In the genomic region with DNA sequence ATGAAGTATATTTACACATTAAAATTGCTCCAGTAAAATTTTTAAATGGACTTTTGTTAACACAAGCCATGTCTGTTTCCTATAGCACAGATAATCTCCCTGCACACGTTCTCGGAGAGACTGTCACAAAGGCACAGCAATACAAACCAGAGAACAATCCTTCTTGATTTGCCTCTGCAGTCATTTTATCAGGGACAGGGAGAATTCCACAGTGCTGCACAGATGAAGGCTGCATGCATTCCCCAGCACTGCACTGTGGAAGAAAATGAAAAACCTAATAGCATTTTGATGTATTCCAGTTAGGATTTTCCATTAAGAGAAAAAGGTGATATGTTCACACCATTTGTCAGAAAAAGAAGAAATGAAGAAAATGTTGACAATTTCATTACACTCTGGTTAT, we compare ENCODE assay signal across 20 mouse cellular contexts.
A peak's percentile ranks its signal among the peaks of the same experiment; 100 is the strongest.
DNase-seq lines count a peak whose midpoint lies in the region; ATAC-seq and TF ChIP-seq lines count a peak whose summit lies in the region.
"Had no signal": no experiment of that assay in that cellular context is flagged by ENCODE, and none has a peak within 500 bp of the region (broad histone marks: within the 10 kb centered on the region; RNA-seq: fewer than 3 reads in every experiment).

No protein-coding gene starts in this region.

- no peaks in the 10 kb centered on the region for H3K36me3 ChIP-seq in hindbrain, embryonic 14.5 days (replicated peaks; ENCODE audit: control insufficient read depth, insufficient read depth)
- no peaks in the 10 kb centered on the region for H3K36me3 ChIP-seq in hindbrain, embryonic 10.5 days
- no peaks in the 10 kb centered on the region for H3K36me3 ChIP-seq in hindbrain, embryonic 15.5 days
- no peaks in the 10 kb centered on the region for H3K36me3 ChIP-seq in midbrain, embryonic 12.5 days
- no peaks in the 10 kb centered on the region for H3K36me3 ChIP-seq in midbrain, postnatal 0 days (ENCODE audit: insufficient read depth, low read length)
- H3K36me3 ChIP-seq in liver, postnatal 0 days (replicated peaks; ENCODE audit: insufficient read depth, low read length): no peaks in the 10 kb centered on the region
- H3K36me3 ChIP-seq: heart, embryonic 13.5 days; intestine, embryonic 15.5 days; limb, embryonic 12.5 days had no signal

- H3K9ac ChIP-seq in hindbrain, embryonic 14.5 days: no peak overlapping the region
- no peak overlapping the region for H3K9ac ChIP-seq in hindbrain, embryonic 15.5 days
- H3K9ac ChIP-seq in midbrain, embryonic 12.5 days (replicated peaks): no peak overlapping the region
- no peak overlapping the region for H3K9ac ChIP-seq in midbrain, postnatal 0 days (replicated peaks; ENCODE audit: low read length, poor library complexity, severe bottlenecking)
- H3K9ac ChIP-seq in liver, postnatal 0 days (replicated peaks): no peak overlapping the region
- H3K9ac ChIP-seq: forebrain, postnatal 0 days; heart, embryonic 13.5 days; intestine, embryonic 15.5 days; limb, embryonic 12.5 days had no signal

- no peak for DNase-seq in hindbrain, embryonic 14.5 days (ENCODE audit: low spot score)
- no peak for DNase-seq in hindbrain, embryonic 10.5 days (ENCODE audit: low spot score)
- DNase-seq in midbrain, postnatal 0 days (ENCODE audit: low spot score): peak; percentile 1
- DNase-seq in liver, postnatal 0 days: no peak
- DNase-seq: adrenal gland, postnatal 36 days; B cell, adult 2 months; cerebellum, adult 9-10 months; cerebellum, postnatal 36 days; forebrain, postnatal 0 days; heart, postnatal 10 days; kidney, adult 2 months; kidney, postnatal 36 days; lung, postnatal 36 days had no signal

- TF ChIP-seq CTCF in midbrain, postnatal 0 days (IDR thresholded peaks at IDR 0.05): no peak
- no peak for TF ChIP-seq CTCF in liver, postnatal 0 days (IDR thresholded peaks at IDR 0.05; ENCODE audit: low read depth)

- no peaks in the 10 kb centered on the region for H3K9me3 ChIP-seq in hindbrain, embryonic 14.5 days (ENCODE audit: control insufficient read depth, low read length)
- no peaks in the 10 kb centered on the region for H3K9me3 ChIP-seq in hindbrain, embryonic 10.5 days
- no peaks in the 10 kb centered on the region for H3K9me3 ChIP-seq in hindbrain, embryonic 15.5 days
- no peaks in the 10 kb centered on the region for H3K9me3 ChIP-seq in midbrain, embryonic 12.5 days
- H3K9me3 ChIP-seq in midbrain, postnatal 0 days (ENCODE audit: low read length): no peaks in the 10 kb centered on the region
- H3K9me3 ChIP-seq in liver, postnatal 0 days (ENCODE audit: low read length): no peaks in the 10 kb centered on the region
- H3K9me3 ChIP-seq: heart, embryonic 13.5 days; intestine, embryonic 15.5 days; limb, embryonic 12.5 days had no signal

- peak; percentile 40; the same call in 1 of the 2 replicates for ATAC-seq in hindbrain, embryonic 14.5 days (ENCODE audit: low FRiP score)
- no peak for ATAC-seq in hindbrain, embryonic 15.5 days (ENCODE audit: low FRiP score, low read depth)
- ATAC-seq in midbrain, embryonic 12.5 days (ENCODE audit: low FRiP score, low read depth): peak; percentile 58; the same call in 1 of the 2 replicates
- ATAC-seq in midbrain, postnatal 0 days (ENCODE audit: low FRiP score): no peak
- ATAC-seq in liver, postnatal 0 days: no peak
- ATAC-seq: forebrain, postnatal 0 days; intestine, embryonic 15.5 days had no signal

- no peak for TF ChIP-seq EP300 in liver, postnatal 0 days (IDR thresholded peaks at IDR 0.05; ENCODE audit: low read depth)

- H3K27me3 ChIP-seq in hindbrain, embryonic 14.5 days (ENCODE audit: control insufficient read depth, insufficient read depth, low read length): no peaks in the 10 kb centered on the region
- H3K27me3 ChIP-seq in hindbrain, embryonic 10.5 days (ENCODE audit: insufficient read depth, poor library complexity, severe bottlenecking): no peaks in the 10 kb centered on the region
- H3K27me3 ChIP-seq in hindbrain, embryonic 15.5 days: no peaks in the 10 kb centered on the region
- H3K27me3 ChIP-seq in midbrain, embryonic 12.5 days: no peaks in the 10 kb centered on the region
- H3K27me3 ChIP-seq in midbrain, postnatal 0 days (ENCODE audit: insufficient read depth, low read length): no peaks in the 10 kb centered on the region
- H3K27me3 ChIP-seq in liver, postnatal 0 days (ENCODE audit: insufficient read depth, low read length): no peaks in the 10 kb centered on the region
- H3K27me3 ChIP-seq: heart, embryonic 13.5 days; intestine, embryonic 15.5 days; limb, embryonic 12.5 days had no signal

- no peaks in the 10 kb centered on the region for H3K4me1 ChIP-seq in hindbrain, embryonic 14.5 days (replicated peaks; ENCODE audit: control insufficient read depth, insufficient read depth, low read length)
- no peaks in the 10 kb centered on the region for H3K4me1 ChIP-seq in hindbrain, embryonic 10.5 days (replicated peaks)
- H3K4me1 ChIP-seq in hindbrain, embryonic 15.5 days (replicated peaks): no peaks in the 10 kb centered on the region
- no peaks in the 10 kb centered on the region for H3K4me1 ChIP-seq in midbrain, embryonic 12.5 days
- H3K4me1 ChIP-seq in midbrain, postnatal 0 days (ENCODE audit: insufficient read depth, low read length): no peaks in the 10 kb centered on the region
- no peaks in the 10 kb centered on the region for H3K4me1 ChIP-seq in liver, postnatal 0 days (ENCODE audit: insufficient read depth)
- H3K4me1 ChIP-seq: heart, embryonic 13.5 days; intestine, embryonic 15.5 days; limb, embryonic 12.5 days had no signal

- WGBS in hindbrain, embryonic 14.5 days: 46% methylated on average over 2 of the region's 2 CpGs
- 80% methylated on average over 2 of the region's 2 CpGs for WGBS in hindbrain, embryonic 10.5 days
- 61% methylated on average over 2 of the region's 2 CpGs for WGBS in hindbrain, embryonic 15.5 days
- 43% methylated on average over 2 of the region's 2 CpGs for WGBS in midbrain, embryonic 12.5 days
- WGBS in midbrain, postnatal 0 days: 19% methylated on average over 2 of the region's 2 CpGs
- 63% methylated on average over 2 of the region's 2 CpGs for WGBS in liver, postnatal 0 days (ENCODE audit: insufficient replicate concordance)

- no peak overlapping the region for H3K4me3 ChIP-seq in hindbrain, embryonic 14.5 days (replicated peaks; ENCODE audit: low read length)
- no peak overlapping the region for H3K4me3 ChIP-seq in hindbrain, embryonic 10.5 days
- H3K4me3 ChIP-seq in hindbrain, embryonic 15.5 days: no peak overlapping the region
- H3K4me3 ChIP-seq in midbrain, embryonic 12.5 days: no peak overlapping the region
- H3K4me3 ChIP-seq in midbrain, postnatal 0 days (ENCODE audit: low read depth, low read length): no peak overlapping the region
- no peak overlapping the region for H3K4me3 ChIP-seq in liver, postnatal 0 days (ENCODE audit: low read depth, low read length)
- H3K4me3 ChIP-seq: heart, embryonic 13.5 days; intestine, embryonic 15.5 days; layer of hippocampus, adult 2 months; left cerebral cortex, adult 2 months; limb, embryonic 12.5 days had no signal

- peak overlapping the region; percentile 73; the same call in 1 of the 2 replicates for H3K27ac ChIP-seq in hindbrain, embryonic 14.5 days
- no peak overlapping the region for H3K27ac ChIP-seq in hindbrain, embryonic 10.5 days
- 0 out of 2 replicates have a peak overlapping the region, but pooled peaks have one; percentile 53 for H3K27ac ChIP-seq in hindbrain, embryonic 15.5 days (replicated peaks)
- no peak overlapping the region for H3K27ac ChIP-seq in midbrain, embryonic 12.5 days (replicated peaks)
- no peak overlapping the region for H3K27ac ChIP-seq in midbrain, postnatal 0 days (ENCODE audit: low read depth, low read length)
- H3K27ac ChIP-seq in liver, postnatal 0 days (ENCODE audit: low read depth): no peak overlapping the region
- H3K27ac ChIP-seq: heart, embryonic 13.5 days; intestine, embryonic 15.5 days; layer of hippocampus, adult 2 months; left cerebral cortex, adult 2 months; limb, embryonic 12.5 days had no signal

- no peak overlapping the region for H3K4me2 ChIP-seq in hindbrain, embryonic 14.5 days (replicated peaks)
- H3K4me2 ChIP-seq in hindbrain, embryonic 15.5 days: no peak overlapping the region
- H3K4me2 ChIP-seq in midbrain, embryonic 12.5 days (replicated peaks): no peak overlapping the region
- H3K4me2 ChIP-seq in midbrain, postnatal 0 days (ENCODE audit: low read depth, low read length, poor library complexity, severe bottlenecking): no peak overlapping the region
- H3K4me2 ChIP-seq in liver, postnatal 0 days (ENCODE audit: low read depth, low read length): no peak overlapping the region
- H3K4me2 ChIP-seq: heart, embryonic 13.5 days; intestine, embryonic 15.5 days; limb, embryonic 12.5 days had no signal

Comparison
In these comparisons a context has a peak if more than half of its experiments do, and no peak if none do; other contexts are left out.
1. ATAC-seq: peak in hindbrain, embryonic 14.5 days (single experiment) and midbrain, embryonic 12.5 days (single experiment); none in hindbrain, embryonic 15.5 days (single experiment), midbrain, postnatal 0 days (single experiment) and liver, postnatal 0 days (single experiment).
2. H3K27ac ChIP-seq: peak in hindbrain, embryonic 14.5 days (single experiment) and hindbrain, embryonic 15.5 days (single experiment); none in hindbrain, embryonic 10.5 days (single experiment), midbrain, embryonic 12.5 days (single experiment), midbrain, postnatal 0 days (single experiment) and liver, postnatal 0 days (single experiment).